Mouse (Mus musculus) gastrocnemius, postnatal 14 days (tissue): ENCODE data around the gene Irx4. TPM values are rescaled to one million over a fixed set of nuclear protein-coding genes. Genes with fewer than 3 reads are reported as not detected.

Experiments
- DNase-seq: peaks from one replicate; pipeline ENCODE4 v3.0.0; 2021; ENCODE audit warnings: mixed read lengths
- intact Hi-C: fragments of 180-260 bp; cut with DNase I; formaldehyde crosslinking; loops from one replicate; pipeline ENCODE4 v1.15.1; 2025; ENCODE audit warnings: low total_unique reads
- long read RNA-seq, 2 experiments: library from polyadenylated mRNA; stranded (forward); transcript quantifications; one replicate each; pipeline ENCODE4 v2.0.0; 2021
- total RNA-seq, 2 experiments: library from RNA; stranded (reverse); gene quantifications; 2 replicates each; pipeline ENCODE4 v1.2.3; 2021

Irx4 gene
- total RNA-seq: not detected
- long read RNA-seq, experiment 1: 0 reads
- long read RNA-seq, experiment 2: 0 reads

GRCm38 (mm10) chr13:73260354-73261035, at the start of gene Irx4:
Irx4 (plus strand) TSS chr13:73260479.
- DNase-seq: no peak
- intact Hi-C loops: no loop called here

DNA sequence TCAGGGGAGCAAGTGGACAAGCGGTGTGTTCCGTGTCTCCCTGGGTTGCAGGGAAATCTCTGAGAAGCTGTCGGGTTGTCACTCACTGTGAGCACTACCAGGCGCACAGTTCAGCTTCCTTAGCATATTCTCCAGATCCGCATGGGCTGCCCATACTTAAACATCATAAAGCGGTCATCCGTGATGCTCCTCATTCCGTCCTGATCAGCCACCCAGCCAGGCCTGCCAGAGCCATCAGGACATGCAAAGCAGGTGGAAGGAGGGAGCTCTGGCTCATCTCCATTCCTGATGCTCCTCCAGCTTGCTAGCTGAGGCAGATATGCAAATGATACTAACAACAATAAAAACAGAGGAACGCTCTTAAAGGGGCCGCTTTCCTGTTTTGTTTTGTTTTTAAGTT, 46.0 kb upstream of the Irx4 start:
- no peak for DNase-seq
- intact Hi-C loops: no loop called here

- DNase-seq: no peak
- intact Hi-C loops: no loop called here
These were observed 23.8 kb upstream of the Irx4 start for GRCm38 (mm10) chr13:73236461-73236860.

DNA sequence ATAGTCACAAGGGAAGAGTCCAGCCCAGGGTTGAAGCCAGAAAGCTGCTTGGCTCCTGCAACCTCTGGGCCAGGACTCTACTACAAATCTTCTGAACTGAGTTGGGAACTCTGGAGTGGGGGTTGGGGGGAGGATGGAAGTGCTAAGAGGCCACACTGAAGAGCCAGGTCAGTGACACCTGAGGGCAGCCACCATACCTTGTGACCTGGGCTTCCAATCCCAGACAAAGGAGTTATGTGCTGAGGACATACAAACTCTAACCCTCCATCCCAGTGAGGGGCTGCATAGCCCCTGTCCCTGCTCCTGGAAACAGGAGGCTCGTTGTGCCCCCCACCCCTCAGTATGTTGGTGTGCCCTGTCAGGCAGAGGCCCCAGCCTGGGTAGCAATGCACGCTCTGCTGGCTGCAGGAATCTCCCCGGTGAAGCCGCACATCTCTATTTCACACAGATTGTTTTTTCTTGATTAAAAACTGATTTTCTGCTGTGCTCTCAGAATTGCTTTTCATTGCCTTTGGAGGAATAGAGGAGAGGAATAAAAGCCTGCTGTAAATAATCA, 21.0 kb upstream of the Irx4 start:
- DNase-seq: no peak
- intact Hi-C loops: no loop called here

GRCm38 (mm10) chr13:73242556-73242955, 17.7 kb upstream of the Irx4 start:
- no peak for DNase-seq
- intact Hi-C loops: no loop called here

DNA sequence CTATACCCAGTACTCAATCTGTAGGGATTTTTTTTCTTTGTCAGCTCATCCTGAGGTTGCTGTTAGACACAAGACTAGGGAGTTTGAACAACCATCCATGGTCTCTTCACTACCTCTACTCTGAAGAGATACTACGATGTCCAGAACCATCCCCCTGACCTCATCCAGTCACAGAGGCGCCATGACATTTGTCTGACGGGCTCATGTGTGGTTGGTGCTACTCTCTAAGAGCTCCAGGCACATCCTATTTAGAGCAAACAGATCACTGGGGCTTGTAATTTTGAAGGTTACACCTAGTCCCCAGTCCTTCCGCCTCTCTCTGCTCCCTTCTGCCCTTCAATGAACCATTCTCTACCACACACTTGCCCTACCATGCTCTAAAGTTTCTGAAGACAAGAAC, 13.3 kb upstream of the Irx4 start:
- intact Hi-C loops: no loop called here
- no peak for DNase-seq

DNA sequence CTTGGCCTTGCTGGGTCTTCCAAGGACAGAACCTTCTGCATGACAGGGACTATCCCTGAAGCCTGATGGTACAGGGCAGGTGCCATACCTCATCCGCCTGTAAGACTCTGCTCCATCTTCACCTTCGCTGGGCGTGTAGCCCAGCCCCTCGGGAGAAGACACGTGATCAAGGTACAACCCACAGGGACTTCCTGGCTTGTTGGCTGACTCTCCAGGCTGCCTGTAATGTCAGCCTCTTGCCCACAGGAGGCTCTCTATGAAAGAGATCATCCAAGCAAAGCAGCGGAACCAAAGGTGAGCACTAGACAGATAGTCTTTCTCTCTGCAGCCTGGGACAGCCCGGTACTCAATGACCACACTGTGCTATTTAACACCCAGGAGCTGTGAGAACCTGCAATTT, 9.1 kb upstream of the Irx4 start:
- intact Hi-C loops: no loop called here

DNA sequence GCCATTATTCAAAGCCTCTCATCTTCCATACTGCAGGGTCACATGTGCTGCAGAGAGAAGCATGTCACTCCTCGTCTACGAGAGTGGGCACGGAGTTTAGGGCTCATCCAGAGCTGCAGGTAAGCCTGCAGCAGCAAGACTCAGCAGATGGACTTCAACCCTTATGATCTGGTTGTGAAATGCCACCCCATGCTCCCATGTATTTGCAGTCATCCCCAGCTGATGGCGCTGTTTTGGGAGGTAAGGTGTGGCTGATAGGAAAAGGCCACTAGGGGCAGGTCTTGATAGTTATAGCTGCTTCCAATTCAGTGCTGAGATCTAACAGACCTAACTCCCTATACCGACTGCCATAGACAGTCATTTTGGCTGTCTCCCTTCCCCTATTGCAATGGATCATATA, 8.3 kb upstream of the Irx4 start:
- DNase-seq: no peak
- intact Hi-C loops: no loop called here

More for the DNA sequence above, 9.1 kb upstream of the Irx4 start:
- no peak for DNase-seq

DNA sequence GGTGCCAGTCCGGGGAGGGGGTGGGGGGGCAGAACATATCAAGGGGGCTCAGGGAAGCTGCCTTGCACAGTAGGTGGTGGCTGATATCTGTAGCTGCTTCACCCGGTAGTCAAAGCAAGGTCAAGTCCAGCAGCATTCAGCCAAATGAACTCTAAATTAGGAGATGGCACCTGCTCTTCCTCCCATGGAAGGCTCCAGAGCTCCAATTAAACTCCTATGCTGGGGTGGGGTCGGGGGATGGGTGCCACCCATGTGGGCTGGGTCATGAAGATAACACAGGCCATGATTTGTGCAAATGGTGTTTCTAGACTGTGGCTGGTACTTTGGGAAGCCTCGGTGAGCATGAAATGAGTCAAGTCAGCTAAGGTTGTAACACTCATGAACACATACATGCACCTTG, 1.9 kb upstream of the Irx4 start:
- DNase-seq: no peak

GRCm38 (mm10) chr13:73259577-73260353, 514 bp upstream of the Irx4 start:
- DNase-seq: no peak
- intact Hi-C loops: no loop called here

More for the DNA sequence above, 1.9 kb upstream of the Irx4 start:
- intact Hi-C loops: no loop called here

DNA sequence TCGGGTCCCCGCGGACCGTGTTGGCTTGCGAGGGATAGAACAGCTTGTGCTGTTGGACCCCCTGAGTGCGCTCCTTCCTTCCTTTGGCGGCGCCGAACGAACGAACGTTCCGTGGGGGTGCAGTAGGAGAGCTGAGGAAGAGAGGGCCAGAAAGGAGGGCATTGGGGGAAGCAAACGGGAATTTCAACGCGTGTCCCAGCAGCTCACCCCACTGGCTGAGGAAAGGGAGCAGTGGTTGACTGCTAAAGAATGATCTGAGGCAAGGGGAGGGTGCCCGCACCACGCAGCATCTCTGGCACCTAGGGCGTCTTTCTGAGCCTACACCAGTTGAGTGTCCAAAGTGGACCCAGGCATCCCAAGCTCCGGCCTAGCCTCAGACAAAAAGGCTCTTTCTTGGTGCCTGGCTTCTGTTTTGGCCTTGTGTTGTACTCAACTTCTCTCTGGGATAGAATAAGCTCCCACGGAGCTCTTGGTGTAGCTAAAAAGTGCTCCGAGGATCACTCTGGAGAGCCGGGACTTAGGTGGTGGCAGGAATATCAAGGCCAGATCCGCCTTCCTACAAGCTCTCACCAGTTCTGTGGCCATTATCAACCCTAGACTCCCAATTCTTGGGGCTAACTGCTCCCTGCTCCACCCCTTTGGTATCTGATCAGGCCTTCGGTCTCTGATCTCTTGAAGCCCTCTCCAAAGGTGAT, 904 bp downstream of the Irx4 start:
- DNase-seq: no peak
- intact Hi-C loops: no loop called here

- intact Hi-C loops: no loop called here
These were observed 1.6 kb downstream of the Irx4 start for GRCm38 (mm10) chr13:73261881-73262280.

GRCm38 (mm10) chr13:73262336-73263127, 2.3 kb downstream of the Irx4 start:
- intact Hi-C loops: no loop called here
- no peak for DNase-seq

More at GRCm38 (mm10) chr13:73261881-73262280, 1.6 kb downstream of the Irx4 start:
- DNase-seq: no peak

- no peak for DNase-seq
- intact Hi-C loops: no loop called here
These were observed 3.1 kb downstream of the Irx4 start for GRCm38 (mm10) chr13:73263128-73263971.

DNA sequence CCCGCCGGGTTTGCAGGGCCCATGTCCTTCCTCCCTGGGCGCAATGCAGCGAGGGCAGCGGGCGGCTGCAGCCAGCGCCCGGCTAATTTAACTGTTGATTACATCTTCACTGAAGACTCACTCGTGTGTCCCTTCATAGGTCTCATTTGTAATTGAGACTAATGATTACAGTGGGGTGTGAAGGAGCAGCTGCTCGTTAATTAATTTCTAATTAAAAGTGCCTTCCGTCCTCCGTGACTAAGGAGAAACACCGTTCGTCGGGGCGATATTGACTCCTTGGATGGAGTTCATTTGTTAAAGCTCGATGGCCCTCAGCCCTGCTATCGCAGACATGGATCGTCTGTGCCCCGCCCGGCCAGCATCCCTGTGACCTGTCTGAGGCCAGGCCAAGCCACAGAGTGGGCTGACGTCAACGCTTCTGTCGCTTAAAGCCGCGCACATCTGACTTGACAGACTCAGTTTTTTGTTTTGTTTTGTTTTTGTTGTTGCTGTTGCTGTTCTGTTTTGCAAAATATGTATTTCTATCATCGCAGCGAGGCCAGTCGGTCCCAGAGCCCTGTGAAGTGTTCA, 4.0 kb downstream of the Irx4 start:
- DNase-seq: no peak
- intact Hi-C loops: no loop called here

DNA sequence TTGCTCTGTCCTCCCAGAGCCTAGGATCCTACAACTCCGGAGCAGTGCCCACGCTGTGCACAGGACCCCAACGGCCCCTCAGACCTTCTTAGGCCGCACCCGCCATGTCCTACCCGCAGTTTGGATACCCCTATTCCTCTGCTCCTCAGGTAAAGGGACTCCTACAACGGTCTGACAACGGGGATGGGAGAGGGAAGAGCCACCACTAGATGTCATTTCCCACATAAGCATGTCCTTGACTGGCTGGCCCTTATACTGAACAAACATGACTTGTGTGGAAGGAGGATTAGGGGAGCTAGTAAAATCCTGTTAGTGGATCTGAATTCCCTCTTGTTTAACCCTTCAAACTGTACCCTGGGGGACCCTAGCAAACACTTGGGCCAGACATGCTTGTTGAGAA, 4.6 kb downstream of the Irx4 start:
- intact Hi-C loops: no loop called here
- DNase-seq: no peak

DNA sequence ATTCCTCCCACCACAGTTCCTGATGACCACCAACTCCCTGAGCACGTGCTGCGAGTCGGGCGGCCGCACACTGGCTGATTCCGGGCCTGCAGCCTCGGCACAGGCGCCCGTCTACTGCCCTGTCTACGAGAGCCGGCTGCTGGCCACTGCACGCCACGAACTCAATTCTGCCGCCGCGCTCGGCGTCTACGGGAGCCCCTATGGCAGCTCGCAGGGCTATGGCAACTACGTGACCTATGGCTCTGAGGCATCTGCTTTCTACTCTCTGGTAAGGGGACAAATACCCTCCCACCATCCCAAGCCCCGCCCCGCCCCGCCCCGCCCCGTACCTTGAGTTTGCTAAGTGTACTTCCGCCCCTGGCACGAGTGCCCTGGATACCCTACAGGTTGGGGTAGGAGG, 5.2 kb downstream of the Irx4 start:
- intact Hi-C loops: no loop called here
- DNase-seq: no peak

- DNase-seq: no peak
- intact Hi-C loops: no loop called here
These were observed 7.3 kb downstream of the Irx4 start for GRCm38 (mm10) chr13:73267551-73267950.
